Mouse (Mus musculus) gastrocnemius, postnatal 4 days (tissue): ENCODE measurements at regions not wholly inside any gene's neighbourhood (a gene's known extent, or its start where the extent isn't known, plus 50 kb on each side); places are given as distances from the start of the nearest gene placed in this dataset.

Source experiments
- DNase-seq, 2 experiments: peaks; one replicate each; pipeline ENCODE4 v3.0.0; 2021 to 2022; ENCODE audit warnings: low spot score in 2 of 2, mixed read lengths in 2 of 2

GRCm38 (mm10) chr14:58691129-58691828 is 451.4 kb downstream of the 1700129C05Rik start:
- DNase-seq: no peak

GRCm38 (mm10) chr14:58687814-58688213 is 454.9 kb downstream of the 1700129C05Rik start:
- DNase-seq: no peak

- no peak for DNase-seq
Observed at GRCm38 (mm10) chr14:58678781-58679180, 463.9 kb downstream of the 1700129C05Rik start.

GRCm38 (mm10) chr14:58678126-58678656 is 464.5 kb downstream of the 1700129C05Rik start:
- DNase-seq: no peak

- no peak for DNase-seq
Observed at GRCm38 (mm10) chr14:58675146-58675545, 467.5 kb downstream of the 1700129C05Rik start.

- DNase-seq: no peak
Observed at GRCm38 (mm10) chr14:58663946-58664345, 478.7 kb downstream of the 1700129C05Rik start.

GRCm38 (mm10) chr14:58662601-58663000 is 480.1 kb downstream of the 1700129C05Rik start:
- DNase-seq: no peak

GRCm38 (mm10) chr14:58661416-58661815 is 481.3 kb downstream of the 1700129C05Rik start:
- DNase-seq: no peak

- no peak for DNase-seq
Observed at GRCm38 (mm10) chr14:58657263-58657662, 485.4 kb downstream of the 1700129C05Rik start.

- no peak for DNase-seq
Observed at GRCm38 (mm10) chr14:58656935-58657238, 485.8 kb downstream of the 1700129C05Rik start.

- no peak for DNase-seq
Observed at GRCm38 (mm10) chr14:58656212-58656934, 486.3 kb downstream of the 1700129C05Rik start.

- no peak for DNase-seq
Observed at GRCm38 (mm10) chr14:58653026-58653425, 489.7 kb downstream of the 1700129C05Rik start.

- DNase-seq: no peak
Observed at GRCm38 (mm10) chr14:58652004-58652403, 490.7 kb downstream of the 1700129C05Rik start.

- DNase-seq: no peak
Observed at GRCm38 (mm10) chr14:58651210-58651609, 491.5 kb downstream of the 1700129C05Rik start.

- no peak for DNase-seq
Observed at GRCm38 (mm10) chr14:58638337-58638696, 504.4 kb downstream of the 1700129C05Rik start.

GRCm38 (mm10) chr14:58637405-58638336 is 505.0 kb downstream of the 1700129C05Rik start:
- no peak for DNase-seq

GRCm38 (mm10) chr14:58631221-58631620 is 511.5 kb downstream of the 1700129C05Rik start:
- no peak for DNase-seq

GRCm38 (mm10) chr14:58628266-58628665 is 514.4 kb downstream of the 1700129C05Rik start:
- DNase-seq: no peak

GRCm38 (mm10) chr14:58626506-58627256 is 516.0 kb downstream of the 1700129C05Rik start:
- DNase-seq: no peak

GRCm38 (mm10) chr14:58620186-58620585 is 522.5 kb downstream of the 1700129C05Rik start:
- no peak for DNase-seq

- no peak for DNase-seq
Observed at GRCm38 (mm10) chr14:58617656-58618055, 525.0 kb downstream of the 1700129C05Rik start.
